Mouse (Mus musculus): ENCODE results near the gene Trim34a.

DNA sequence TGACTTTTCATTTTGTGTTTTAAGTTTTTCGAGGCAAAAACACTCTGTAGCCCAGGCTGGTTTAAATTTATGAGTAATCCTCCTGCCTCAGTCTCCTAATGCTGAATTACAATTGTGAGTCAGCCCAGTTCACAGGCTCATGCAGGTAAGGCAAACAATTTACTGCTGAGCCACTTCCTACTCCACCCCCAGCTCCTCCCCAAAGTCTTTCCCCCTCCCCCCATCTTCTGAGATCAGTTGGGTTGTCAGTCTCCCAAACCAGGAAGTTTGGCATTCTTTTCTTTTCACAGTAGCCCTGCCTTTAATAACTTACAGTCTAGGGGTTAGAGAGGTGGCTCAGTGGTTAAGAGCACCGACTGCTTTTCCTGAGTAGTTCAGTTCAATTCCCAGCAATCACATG is 26.4 kb upstream of the Trim34a start:
- TF ChIP-seq ZC3H11A (IDR thresholded peaks at IDR 0.05; ENCODE audit: borderline replicate concordance, low read depth, low read length) (no peak), ZNF384 (IDR thresholded peaks at IDR 0.05; ENCODE audit: low read depth, low read length) (0 out of 2 replicates have a peak, but pooled peaks have one; percentile 28)

All from ES-E14 (cell line).